Mouse (Mus musculus) hindbrain, postnatal 0 days (tissue): ENCODE results near the gene Pde7b. TPM values are rescaled to one million over a fixed set of nuclear protein-coding genes. Genes with fewer than 3 reads are reported as not detected.

ENCODE experiments used
- ATAC-seq: fragments of 200-750 bp; cut with Nextera tagmentation; 2 replicates; pipeline ENCODE4 v1.8.0; 2017; ENCODE audit warnings: mild to moderate bottlenecking, moderate TSS enrichment, moderate library complexity
- DNase-seq: peaks from one replicate; pipeline ENCODE4 v3.0.0-alpha.2; 2015; ENCODE audit warnings: low spot score
- H3K27ac ChIP-seq: fragments of 300-500 bp; sonication (generic); 2 replicates; pipeline ENCODE4 v1.5.1; 2014; ENCODE audit warnings: mild to moderate bottlenecking
- H3K27me3 ChIP-seq: fragments of 300-500 bp; sonication (generic); 2 replicates; pipeline ENCODE4 v1.6.1; 2014; ENCODE audit warnings: low read length, mixed read lengths; ENCODE audit not compliant: insufficient read depth
- H3K36me3 ChIP-seq: fragments of 300-500 bp; sonication (generic); 2 replicates; pipeline ENCODE4 v1.6.1; 2014; ENCODE audit warnings: low read length, mixed read lengths; ENCODE audit not compliant: insufficient read depth
- H3K4me1 ChIP-seq: fragments of 300-500 bp; sonication (generic); 2 replicates; pipeline ENCODE4 v1.6.1; 2014; ENCODE audit warnings: antibody characterized with exemption, low read length, mixed read lengths; ENCODE audit not compliant: insufficient read depth
- H3K4me2 ChIP-seq: fragments of 300-500 bp; sonication (generic); 2 replicates; pipeline ENCODE4 v1.6.1; 2014; ENCODE audit warnings: low read depth, mild to moderate bottlenecking, low read length, moderate library complexity, mixed read lengths
- H3K4me3 ChIP-seq: fragments of 300-500 bp; sonication (generic); 2 replicates; pipeline ENCODE4 v1.5.1; 2014; ENCODE audit warnings: low read length
- H3K9ac ChIP-seq: fragments of 300-500 bp; sonication (generic); replicated peaks from 2 replicates; pipeline ENCODE4 v1.6.1; 2014; ENCODE audit warnings: mild to moderate bottlenecking, low read length, moderate library complexity, mixed read lengths
- H3K9me3 ChIP-seq: fragments of 300-500 bp; sonication (generic); 2 replicates; pipeline ENCODE4 v1.6.1; 2016; ENCODE audit warnings: low read length, mixed read lengths
- CTCF ChIP-seq: IDR thresholded peaks from 2 replicates; pipeline ENCODE4 v1.5.1; 2016; ENCODE audit warnings: antibody characterized with exemption, control low read depth, low read depth
- WGBS: fragments of 180-500 bp; shearing (Covaris S2); extraction: QIAGEN DNeasy Blood & Tissue Kit; methylation state at CpG from one replicate; pipeline ENCODE4 v1.1.7; 2014; 5-methylcytosine and 5-hydroxymethylcytosine counted together
- polyA plus RNA-seq: library from polyadenylated mRNA; unstranded; fragments of >200 nt; fragmentation: Nextera tagmentation; extraction: Ambion mirVana; gene quantifications from 2 replicates; pipeline ENCODE4 v1.2.1, GENCODE M21; 2015
- total RNA-seq: library from RNA; depleted of rRNA; stranded (reverse); fragments of >200 nt; gene quantifications from 2 replicates; pipeline ENCODE4 v1.2.3, GENCODE M21; 2014

Gene Pde7b
- total and polyA plus RNA-seq, 2 experiments from 2014 or later: 2.3 to 7.9 TPM

GRCm38 (mm10) chr10:20735775-20736449 lies 11.0 kb upstream of the Pde7b start:
- Histone ChIP-seq H3K9ac (no peak overlapping the region), H3K27me3 (no peaks in the 10 kb centered on the region), H3K36me3 (no peaks in the 10 kb centered on the region), H3K9me3 (no peaks in the 10 kb centered on the region), H3K27ac (no peak overlapping the region), H3K4me1 (no peaks in the 10 kb centered on the region), H3K4me2 (no peak overlapping the region), H3K4me3 (no peak overlapping the region)
- 62% methylated on average over 3 of the region's 3 CpGs for WGBS
- DNase-seq (no peak), ATAC-seq (no peak)
- no peak for TF ChIP-seq CTCF

DNA sequence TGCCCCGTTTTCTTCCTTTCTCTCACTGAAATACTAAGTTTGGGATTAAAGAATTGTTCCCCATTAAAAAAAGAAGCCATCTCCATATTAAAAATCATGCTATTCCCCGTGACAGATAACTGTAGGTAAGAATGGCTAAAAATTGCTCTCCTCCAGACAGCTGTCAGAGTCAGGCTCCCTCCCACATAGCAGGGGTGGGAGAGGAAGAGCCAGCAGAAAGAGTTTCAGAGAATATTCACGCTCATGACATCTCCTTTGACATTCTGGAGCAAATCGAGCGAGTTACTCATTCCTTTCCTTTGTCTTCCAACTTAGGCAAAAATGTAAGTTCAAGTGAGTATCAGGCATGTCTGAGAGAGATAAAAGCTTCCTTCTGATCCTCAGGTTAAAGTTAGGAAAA lies 8.7 kb upstream of the Pde7b start:
- no peaks in the 10 kb centered on the region for H3K4me1 ChIP-seq
- no peak overlapping the region for H3K9ac ChIP-seq
- ATAC-seq: no peak
- DNase-seq: no peak
- no peaks in the 10 kb centered on the region for H3K9me3 ChIP-seq
- WGBS: 69% methylated on average over 5 of the region's 5 CpGs
- no peak overlapping the region for H3K27ac ChIP-seq
- no peak for TF ChIP-seq CTCF
- no peak overlapping the region for H3K4me2 ChIP-seq
- H3K4me3 ChIP-seq: no peak overlapping the region
- H3K27me3 ChIP-seq: no peaks in the 10 kb centered on the region
- no peaks in the 10 kb centered on the region for H3K36me3 ChIP-seq

- Histone ChIP-seq H3K9me3 (no peaks in the 10 kb centered on the region), H3K4me1 (no peaks in the 10 kb centered on the region), H3K27me3 (no peaks in the 10 kb centered on the region), H3K36me3 (no peaks in the 10 kb centered on the region), H3K4me3 (no peak overlapping the region), H3K4me2 (no peak overlapping the region), H3K9ac (no peak overlapping the region), H3K27ac (no peak overlapping the region)
- TF ChIP-seq CTCF: no peak
- no peak for ATAC-seq
- DNase-seq: no peak
- 27% methylated on average over 2 of the region's 2 CpGs for WGBS
Measured at GRCm38 (mm10) chr10:20732180-20732579, 7.3 kb upstream of the Pde7b start.

DNA sequence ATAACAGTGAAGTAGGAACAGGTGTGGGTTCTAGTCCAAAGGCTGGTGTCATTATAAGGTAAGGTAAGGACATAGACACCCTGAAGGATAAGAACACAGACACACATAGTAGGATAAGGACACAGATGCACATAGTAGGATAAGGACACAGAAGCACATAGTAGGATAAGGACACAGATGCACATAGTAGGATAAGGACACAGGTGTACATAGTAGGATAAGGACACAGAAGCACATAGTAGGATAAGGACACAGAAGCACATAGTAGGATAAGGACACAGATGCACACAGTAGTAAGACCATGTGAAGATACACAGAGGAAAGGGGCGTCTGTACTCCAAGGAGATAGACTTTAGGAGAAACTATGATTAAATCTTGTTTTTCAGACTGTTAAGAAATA lies 5.2 kb upstream of the Pde7b start:
- 88% methylated on average over 1 of the region's 1 CpGs for WGBS

DNA sequence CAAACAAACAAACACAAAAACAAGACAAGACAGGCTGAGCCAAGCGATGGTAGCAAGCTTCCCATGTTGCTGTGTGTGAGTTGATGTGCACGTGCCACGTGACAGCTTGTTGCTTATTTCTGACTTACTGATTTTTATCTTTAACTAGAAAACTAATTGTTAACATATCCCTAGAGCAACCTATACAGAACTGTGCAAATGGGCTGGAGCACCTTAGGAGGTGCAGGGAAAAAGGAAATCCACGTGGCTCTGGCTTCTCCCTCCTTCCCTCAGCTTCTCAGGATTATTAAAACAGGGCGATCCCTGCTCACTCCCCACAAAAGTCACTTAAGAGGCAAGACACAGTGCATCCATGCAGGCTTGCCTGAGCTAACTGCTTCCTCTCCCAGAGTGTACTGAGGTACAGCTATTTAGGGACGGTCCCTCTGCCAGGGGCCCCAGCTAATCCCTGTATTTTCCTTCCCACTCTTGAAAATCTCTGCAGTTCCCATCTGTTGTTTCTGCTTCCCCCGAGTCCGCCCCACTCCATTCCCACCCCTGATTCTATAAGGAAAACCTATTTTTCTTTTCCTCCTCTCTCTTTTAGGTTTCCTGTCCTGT lies 606 bp upstream of the Pde7b start:
- no peaks in the 10 kb centered on the region for H3K4me1 ChIP-seq
- H3K36me3 ChIP-seq: no peaks in the 10 kb centered on the region
- peak overlapping the region; percentile 36 for H3K4me3 ChIP-seq
- DNase-seq: no peak
- peak overlapping the region; percentile 56 for H3K4me2 ChIP-seq
- H3K27me3 ChIP-seq: no peaks in the 10 kb centered on the region
- no peak for TF ChIP-seq CTCF
- H3K27ac ChIP-seq: no peak overlapping the region
- 52% methylated on average over 8 of the region's 8 CpGs for WGBS
- H3K9me3 ChIP-seq: no peaks in the 10 kb centered on the region
- 0 out of 2 replicates have a peak, but pooled peaks have one; percentile 28 for ATAC-seq
- no peak overlapping the region; the same call in 1 of the 2 replicates for H3K9ac ChIP-seq

More for the DNA sequence above, 5.2 kb upstream of the Pde7b start:
- no peak for TF ChIP-seq CTCF
- DNase-seq (no peak), ATAC-seq (no peak)
- Histone ChIP-seq H3K9me3 (no peaks in the 10 kb centered on the region), H3K4me2 (no peak overlapping the region), H3K36me3 (no peaks in the 10 kb centered on the region), H3K27ac (no peak overlapping the region), H3K9ac (no peak overlapping the region), H3K4me1 (no peaks in the 10 kb centered on the region), H3K27me3 (no peaks in the 10 kb centered on the region), H3K4me3 (no peak overlapping the region)

- Histone ChIP-seq H3K36me3 (no peaks in the 10 kb centered on the region), H3K9me3 (no peaks in the 10 kb centered on the region), H3K4me2 (peak overlapping the region; percentile 56), H3K9ac (peak overlapping the region; percentile 39; the same call in 1 of the 2 replicates), H3K4me3 (peak overlapping the region; percentile 36), H3K4me1 (no peaks in the 10 kb centered on the region), H3K27ac (peak overlapping the region; percentile 58; the same call in 1 of the 2 replicates), H3K27me3 (no peaks in the 10 kb centered on the region)
- DNase-seq (no peak), ATAC-seq (no peak)
- 21% methylated on average over 10 of the region's 10 CpGs for WGBS
- TF ChIP-seq CTCF: no peak
Measured at GRCm38 (mm10) chr10:20724451-20724850, 427 bp downstream of the Pde7b start.

DNA sequence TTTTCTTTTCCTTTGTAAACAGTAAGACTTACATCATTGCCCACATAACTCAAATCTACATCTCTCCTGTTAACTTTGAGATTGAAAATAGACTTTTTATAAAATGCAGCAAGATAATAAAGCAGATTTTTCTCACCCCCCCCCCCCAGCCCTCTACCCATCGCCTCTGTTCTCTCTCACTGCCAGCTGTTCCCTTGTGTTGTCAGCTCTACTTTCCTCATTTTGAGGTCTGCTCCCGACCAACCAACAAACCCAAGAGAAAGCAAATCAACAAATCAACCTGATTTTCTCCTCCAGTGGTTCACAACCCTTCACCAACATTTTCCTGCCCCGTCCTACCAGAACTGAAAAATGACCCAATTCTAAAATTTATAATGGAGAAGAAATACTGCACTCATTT lies 916 bp downstream of the Pde7b start:
- ATAC-seq: no peak
- Histone ChIP-seq H3K4me3 (peak overlapping the region; percentile 36), H3K4me2 (peak overlapping the region; percentile 56), H3K36me3 (no peaks in the 10 kb centered on the region), H3K27me3 (no peaks in the 10 kb centered on the region), H3K4me1 (no peaks in the 10 kb centered on the region), H3K9me3 (no peaks in the 10 kb centered on the region), H3K9ac (peak overlapping the region; percentile 39; the same call in 1 of the 2 replicates), H3K27ac (no peak overlapping the region)
- no peak for TF ChIP-seq CTCF
- no peak for DNase-seq
- WGBS: 11% methylated on average over 3 of the region's 3 CpGs
